Mouse (Mus musculus) brain, adult 2 months (tissue): ENCODE measurements around the gene Cldn3.

Source experiments
- DNase-seq: peaks from one replicate; pipeline ENCODE4 v3.0.0; 2011; ENCODE audit warnings: low read depth, low spot score

Gene Cldn3

GRCm38 (mm10) chr5:135035608-135036359, 49.8 kb downstream of the Cldn3 start:
- DNase-seq: peak; percentile 85
